Mouse (Mus musculus) telencephalon, adult 2 months (tissue): ENCODE data around the gene Plin2.
A peak's percentile ranks its signal among the peaks of the same experiment; 100 is the strongest.

Source experiments
- DNase-seq: peaks from one replicate; pipeline ENCODE4 v3.0.0-alpha.2; 2011; ENCODE audit warnings: low read depth, low spot score

Gene Plin2

DNA sequence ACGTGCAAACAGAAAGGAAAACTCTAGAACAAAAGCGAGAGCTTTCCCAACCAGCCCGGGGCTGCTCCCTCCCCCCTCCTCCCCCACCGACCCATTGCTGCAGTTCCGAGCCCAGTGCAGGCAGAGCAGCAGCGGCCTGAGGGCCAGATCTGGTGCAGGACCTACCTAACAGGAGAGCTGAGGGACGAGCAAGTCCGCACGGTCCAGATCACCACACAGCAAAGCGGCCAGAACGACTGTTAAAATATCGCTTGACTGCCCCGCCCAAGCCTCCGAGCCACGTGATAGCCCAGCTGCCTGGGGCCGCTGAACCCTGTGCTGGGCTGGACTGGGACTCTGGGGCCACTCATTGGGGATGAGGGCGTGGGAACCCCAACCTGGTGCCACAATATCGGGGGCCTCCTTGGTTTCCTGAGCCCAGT is at the start of gene Plin2:
Gene Plin2 (minus strand): TSS at position 281 of the 422 bp plus-strand sequence.
- DNase-seq: no peak

GRCm38 (mm10) chr4:86718878-86719577 is 49.2 kb upstream of the Plin2 start:
- no peak for DNase-seq

- DNase-seq: no peak
Observed at GRCm38 (mm10) chr4:86717176-86717575, 47.3 kb upstream of the Plin2 start.

- no peak for DNase-seq
Observed at GRCm38 (mm10) chr4:86715341-86715740, 45.5 kb upstream of the Plin2 start.

GRCm38 (mm10) chr4:86713518-86713917 is 43.7 kb upstream of the Plin2 start:
- no peak for DNase-seq

- DNase-seq: peak; percentile 52
Observed at GRCm38 (mm10) chr4:86712751-86713195, 42.9 kb upstream of the Plin2 start.

DNA sequence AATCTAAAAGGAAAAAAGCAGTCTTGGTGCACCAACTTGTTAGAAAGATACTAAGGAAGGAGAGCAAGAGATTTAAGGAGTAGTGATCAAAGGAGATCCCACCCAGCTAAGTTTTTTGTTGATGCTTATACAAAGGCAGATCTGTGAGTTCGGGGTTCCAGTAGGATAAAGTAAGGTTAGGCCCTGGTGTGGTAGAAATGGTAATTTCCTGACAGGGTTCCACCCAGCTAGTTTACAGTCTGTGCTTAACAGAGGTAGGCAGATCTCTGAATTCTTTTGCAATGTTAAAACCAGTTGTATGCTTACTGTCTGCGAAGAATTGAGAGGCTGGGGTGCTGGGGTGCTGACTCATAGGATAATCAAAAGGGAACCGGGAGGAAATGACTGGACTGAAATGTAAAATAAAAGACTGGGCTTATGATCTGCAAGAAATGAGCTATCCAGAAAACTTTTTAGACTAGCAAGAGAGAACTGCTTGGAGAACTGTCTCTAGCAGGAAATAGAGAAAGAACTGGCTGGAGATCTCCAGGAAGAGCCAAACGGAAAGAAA is 40.9 kb upstream of the Plin2 start:
- DNase-seq: no peak

- DNase-seq: no peak
Observed at GRCm38 (mm10) chr4:86710034-86710650, 40.3 kb upstream of the Plin2 start.

- no peak for DNase-seq
Observed at GRCm38 (mm10) chr4:86708801-86709200, 38.9 kb upstream of the Plin2 start.

GRCm38 (mm10) chr4:86699161-86699865 is 29.5 kb upstream of the Plin2 start:
- no peak for DNase-seq

- no peak for DNase-seq
Observed at GRCm38 (mm10) chr4:86696890-86697289, 27.0 kb upstream of the Plin2 start.

DNA sequence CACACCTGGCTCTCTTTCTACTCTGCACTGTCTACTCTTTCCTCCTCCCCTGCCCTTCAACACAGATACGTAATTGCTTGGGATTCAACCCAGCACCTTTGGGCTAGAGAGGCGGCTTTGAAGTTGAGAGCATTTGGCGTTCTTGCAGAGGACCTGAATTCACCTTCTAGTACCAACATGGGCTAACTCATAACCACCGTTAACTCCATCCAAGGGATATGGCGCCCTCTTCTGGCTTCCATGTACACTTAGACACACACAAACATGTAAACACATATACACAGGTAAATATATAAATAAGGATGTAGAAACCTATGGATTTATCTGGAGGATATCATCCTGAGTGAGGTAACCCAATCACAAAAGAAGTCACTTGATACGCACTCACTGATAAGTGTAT is 25.2 kb upstream of the Plin2 start:
- no peak for DNase-seq

- no peak for DNase-seq
Observed at GRCm38 (mm10) chr4:86692931-86693330, 23.1 kb upstream of the Plin2 start.

- DNase-seq: no peak
Observed at GRCm38 (mm10) chr4:86691290-86691689, 21.4 kb upstream of the Plin2 start.

GRCm38 (mm10) chr4:86690768-86691167 is 20.9 kb upstream of the Plin2 start:
- DNase-seq: no peak

- no peak for DNase-seq
Observed at GRCm38 (mm10) chr4:86690194-86690593, 20.3 kb upstream of the Plin2 start.

- DNase-seq: no peak
Observed at GRCm38 (mm10) chr4:86689056-86689735, 19.3 kb upstream of the Plin2 start.

- DNase-seq: no peak
Observed at GRCm38 (mm10) chr4:86686564-86686963, 16.7 kb upstream of the Plin2 start.

DNA sequence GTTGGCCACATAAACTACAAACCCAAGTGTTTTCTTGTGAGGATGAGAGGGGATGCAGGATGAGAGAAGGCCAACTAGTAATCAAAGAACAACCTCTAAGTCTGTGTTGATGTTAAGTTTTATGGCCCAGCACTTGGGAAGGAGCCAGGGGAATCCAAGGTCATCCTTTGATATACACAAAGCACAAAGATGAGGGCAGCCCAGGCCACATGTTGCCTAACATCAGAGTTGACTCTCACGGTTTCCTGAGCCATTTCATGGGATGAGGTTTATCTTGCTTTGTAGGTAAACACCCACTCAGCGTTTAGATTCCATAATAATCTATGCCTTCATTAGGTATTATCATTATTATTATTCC is 16.1 kb upstream of the Plin2 start:
- DNase-seq: no peak

DNA sequence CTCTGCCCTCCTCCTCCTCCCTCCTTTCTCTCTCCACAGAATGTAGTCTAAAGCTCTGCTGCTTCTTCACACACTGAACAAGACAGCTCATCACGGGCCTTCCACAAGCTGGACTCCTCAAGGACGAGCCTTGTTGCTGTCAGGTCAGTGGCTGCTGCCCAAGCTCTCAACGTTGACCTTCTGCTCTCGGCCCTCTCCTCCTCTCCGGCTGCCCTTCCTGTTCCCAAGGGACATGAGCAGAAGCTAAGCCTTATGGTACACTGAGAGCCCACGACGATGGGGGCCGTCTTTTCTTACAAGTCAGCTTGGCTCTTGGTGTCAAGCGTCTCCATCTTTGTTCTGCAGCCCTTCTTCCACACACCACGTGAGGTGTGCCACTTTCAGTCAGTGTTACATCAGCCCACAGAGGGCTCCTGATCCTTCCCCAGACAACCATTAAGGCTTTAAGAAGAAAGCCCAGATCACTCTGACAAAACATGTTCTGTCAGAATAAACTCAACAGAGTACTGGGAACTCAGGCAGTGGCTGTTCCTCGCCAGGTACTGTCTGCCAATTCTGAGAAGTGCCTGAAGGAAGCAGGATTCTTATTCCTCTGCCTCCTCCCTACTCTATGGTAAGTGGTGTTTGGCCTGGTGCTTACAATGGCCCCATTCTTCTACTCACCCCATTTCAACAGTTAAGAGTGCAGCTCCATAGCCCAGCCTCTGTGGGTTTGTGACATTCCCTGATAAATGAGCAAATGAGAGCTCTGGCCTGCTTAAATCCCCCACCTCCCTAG is 15.6 kb upstream of the Plin2 start:
- no peak for DNase-seq

DNA sequence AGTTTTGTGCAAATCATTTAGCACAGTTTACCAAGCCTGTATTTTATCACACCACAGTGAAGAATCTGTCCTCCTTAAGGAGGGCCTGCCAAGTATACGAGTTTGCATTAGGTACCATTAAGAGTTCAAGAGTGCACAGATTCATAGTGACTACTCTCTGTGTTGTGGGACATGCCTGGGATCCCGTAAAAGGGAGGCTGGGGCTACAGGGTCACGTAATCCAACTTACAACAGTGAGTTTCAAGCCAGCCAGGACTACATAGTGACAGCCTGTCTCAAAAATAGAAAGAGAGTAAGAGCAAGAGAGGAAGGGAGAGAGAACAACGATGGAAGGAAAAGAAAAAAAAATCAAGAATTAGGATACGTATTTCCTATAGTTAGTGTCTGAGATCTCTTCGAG is 14.9 kb upstream of the Plin2 start:
- DNase-seq: no peak
